Mouse (Mus musculus) spleen, adult 2 months (tissue): ENCODE data around the gene 4921507P07Rik.

ENCODE experiments used
- CTCF ChIP-seq: fragments of 200-500 bp; IDR thresholded peaks from 2 replicates; pipeline ENCODE4 v1.5.1; 2011; ENCODE audit warnings: mild to moderate bottlenecking, inconsistent platforms; ENCODE audit not compliant: insufficient read depth, insufficient read length, insufficient replicate concordance; ENCODE audit errors: extremely low read depth
- POLR2A ChIP-seq: fragments of 200-500 bp; IDR thresholded peaks from 2 replicates; pipeline ENCODE4 v1.6.1; 2011; ENCODE audit warnings: low read depth, low read length, inconsistent platforms

DNA sequence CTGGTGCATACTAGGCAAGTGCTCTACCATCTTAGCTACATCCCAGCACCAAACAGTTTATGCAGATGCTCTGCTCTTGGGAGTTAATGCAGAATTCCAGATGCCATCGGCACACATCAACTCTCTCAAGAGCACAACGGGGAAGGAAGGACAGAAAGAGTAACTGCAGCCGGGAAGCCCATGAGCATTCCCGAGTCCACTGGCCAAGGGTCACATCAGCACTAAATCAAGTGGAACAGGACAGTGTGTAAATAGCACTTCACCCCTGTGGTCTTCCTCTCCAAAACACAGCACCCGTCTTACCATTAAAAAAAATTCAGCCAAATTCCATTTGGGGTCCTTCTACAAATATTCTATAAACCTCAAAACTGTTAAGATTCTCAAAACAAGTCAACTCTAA lies 10.1 kb downstream of the 4921507P07Rik start:
- TF ChIP-seq CTCF: no peak
- no peak for TF ChIP-seq POLR2A
